Mouse (Mus musculus): Measurements from ENCODE around the gene Rhag. TPM values are rescaled to one million over a fixed set of nuclear protein-coding genes. Genes with fewer than 3 reads are reported as not detected.

Rhag gene
- total RNA-seq (2021): under 1 TPM; 0.26 to 0.32 TPM
- long read RNA-seq, experiment 1: 0 reads
- long read RNA-seq, experiment 2: 0 reads

DNA sequence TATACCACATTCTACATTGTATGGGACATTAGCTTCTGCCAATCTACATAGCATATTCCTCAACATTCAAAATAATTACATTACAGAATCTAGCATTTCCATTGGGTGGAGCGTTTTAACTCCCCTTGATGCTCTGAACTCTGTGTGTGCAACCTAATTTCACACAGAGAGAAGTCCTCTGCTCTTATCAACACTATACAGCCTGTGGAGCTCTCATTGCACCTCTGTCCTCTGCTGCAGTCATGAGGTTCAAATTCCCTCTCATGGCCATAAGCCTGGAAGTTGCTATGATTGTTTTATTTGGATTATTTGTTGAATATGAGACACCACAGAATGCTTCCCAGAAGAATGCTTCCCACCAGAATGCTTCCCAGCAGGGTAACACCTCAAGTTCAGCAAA, at the start of gene Rhag:
Gene Rhag, plus strand, starts transcription at position 193 of the 400 bp plus-strand sequence.
- intact Hi-C loops (cut with DNase I): no loop called here
- no peak for DNase-seq

DNA sequence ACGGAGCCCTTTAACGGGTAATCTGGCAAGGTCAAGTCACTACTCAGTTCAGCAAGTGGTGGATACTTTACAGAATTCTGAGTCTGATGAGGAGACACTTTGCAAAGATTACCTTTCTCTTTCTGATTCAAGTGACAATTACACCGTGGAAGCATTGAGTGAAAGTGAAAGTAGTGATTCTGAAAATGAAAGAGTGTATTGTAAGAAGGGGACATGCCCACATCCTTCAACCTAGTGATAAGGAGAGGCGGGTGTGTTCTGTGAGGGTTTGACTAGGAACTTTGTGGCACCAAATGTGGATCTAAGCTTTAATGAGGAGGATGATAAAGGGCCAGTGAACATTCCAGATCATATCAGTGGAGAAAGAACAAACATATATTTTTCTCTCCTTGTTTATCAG, 47.3 kb upstream of the Rhag start:
- DNase-seq: no peak
- intact Hi-C loops (cut with DNase I): no loop called here

- DNase-seq: no peak
- intact Hi-C loops (cut with DNase I): no loop called here
Observed at GRCm38 (mm10) chr17:40767120-40767519, 43.8 kb upstream of the Rhag start.

- intact Hi-C loops (cut with DNase I): no loop called here
Observed at GRCm38 (mm10) chr17:40789877-40790276, 21.0 kb upstream of the Rhag start.

DNA sequence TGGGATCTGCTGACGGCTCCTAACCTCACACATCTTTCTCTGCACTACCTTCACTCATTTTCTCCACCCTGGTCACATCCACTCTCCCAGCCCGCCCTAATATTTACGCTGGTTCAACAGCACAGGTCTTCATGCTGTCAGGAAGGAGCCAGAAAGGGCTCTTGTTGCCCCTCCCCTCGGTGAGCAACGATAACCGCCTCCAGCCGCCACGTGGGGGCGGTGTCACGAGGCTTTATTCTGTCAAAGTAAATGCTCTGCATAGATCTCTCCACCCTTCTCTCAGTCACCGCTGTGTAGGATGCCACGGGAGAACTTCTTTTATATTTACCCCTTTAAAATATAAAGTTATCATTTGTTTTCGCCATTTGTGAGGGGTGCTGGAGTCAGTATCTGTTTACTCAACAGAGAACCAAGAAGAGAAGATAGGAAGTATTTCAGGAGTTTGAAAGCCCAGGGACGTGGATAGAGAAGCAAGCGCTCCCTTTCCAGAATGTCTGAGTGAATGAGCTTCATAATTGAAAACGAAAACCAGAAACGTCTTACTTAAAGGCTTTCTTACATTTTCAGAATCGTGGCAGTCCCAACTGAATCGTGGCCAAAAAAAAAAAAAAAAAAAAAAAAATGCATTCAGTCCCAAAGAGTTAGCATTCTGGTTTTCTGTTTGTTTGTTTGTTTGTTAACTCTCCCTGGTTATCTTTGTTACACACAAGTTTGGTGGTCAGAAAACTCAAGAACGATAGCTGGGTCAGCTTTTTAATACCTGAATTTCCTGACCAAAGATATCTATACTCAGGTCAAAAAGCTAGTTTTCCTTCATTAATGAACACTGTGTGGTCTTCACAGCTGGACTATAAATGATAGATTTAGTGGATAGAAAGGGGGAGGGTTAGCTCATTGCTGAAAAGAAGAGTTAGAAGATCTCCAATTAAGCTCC, 16.7 kb upstream of the Rhag start:
- peak in 1 of 2 experiments; percentile 4 for DNase-seq
- intact Hi-C loops (cut with DNase I): no loop called here

More at GRCm38 (mm10) chr17:40789877-40790276, 21.0 kb upstream of the Rhag start:
- DNase-seq: no peak

GRCm38 (mm10) chr17:40802707-40803340, 8.1 kb upstream of the Rhag start:
- intact Hi-C loops (cut with DNase I): no loop called here
- no peak for DNase-seq

DNA sequence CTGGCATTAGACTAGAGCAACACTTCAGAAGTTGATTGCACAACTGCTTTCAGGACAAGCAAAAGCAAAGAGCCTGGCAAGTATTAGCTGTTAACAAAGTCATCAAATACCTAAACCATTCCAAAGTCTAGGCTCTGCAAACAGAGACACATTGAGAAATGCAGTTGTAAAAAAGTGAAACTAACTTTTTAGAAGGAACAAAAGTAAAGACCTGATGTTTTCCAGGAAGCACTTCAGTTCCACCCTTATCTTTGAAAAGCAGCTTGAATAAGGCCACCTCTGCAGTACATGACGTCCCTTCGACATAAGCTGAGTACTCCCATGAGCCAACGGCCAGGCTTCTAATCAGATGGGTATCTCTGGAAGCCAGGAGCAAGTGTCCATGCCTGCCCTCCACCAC, 4.4 kb upstream of the Rhag start:
- intact Hi-C loops (cut with DNase I): no loop called here
- no peak for DNase-seq

- no peak for DNase-seq
- intact Hi-C loops (cut with DNase I): no loop called here
Observed at GRCm38 (mm10) chr17:40806953-40807572, 3.9 kb upstream of the Rhag start, which contains the start of gene Crisp2. Gene Crisp2 (minus strand): TSS chr17:40807003.

GRCm38 (mm10) chr17:40808071-40808470, 2.9 kb upstream of the Rhag start:
- no peak for DNase-seq
- intact Hi-C loops (cut with DNase I): no loop called here

DNA sequence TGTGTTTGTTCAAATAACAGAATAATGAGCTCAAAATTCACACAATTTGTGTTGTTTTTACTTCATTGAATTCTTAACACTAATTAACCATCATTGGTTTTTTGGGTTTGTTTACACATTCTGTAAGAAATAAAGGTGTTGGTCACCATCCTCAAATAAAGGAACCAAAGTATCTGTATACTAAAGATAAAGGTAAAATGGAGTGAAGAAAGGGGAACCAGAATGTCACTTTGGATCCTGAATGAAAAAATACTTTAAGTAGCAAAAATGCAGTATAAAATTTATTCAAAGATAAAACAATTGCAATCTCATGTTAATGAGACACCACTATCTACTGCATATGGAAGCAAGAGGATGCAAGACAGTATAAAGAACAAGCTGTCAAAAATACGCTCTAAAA, 634 bp downstream of the Rhag start:
- intact Hi-C loops (cut with DNase I): no loop called here
- no peak for DNase-seq

DNA sequence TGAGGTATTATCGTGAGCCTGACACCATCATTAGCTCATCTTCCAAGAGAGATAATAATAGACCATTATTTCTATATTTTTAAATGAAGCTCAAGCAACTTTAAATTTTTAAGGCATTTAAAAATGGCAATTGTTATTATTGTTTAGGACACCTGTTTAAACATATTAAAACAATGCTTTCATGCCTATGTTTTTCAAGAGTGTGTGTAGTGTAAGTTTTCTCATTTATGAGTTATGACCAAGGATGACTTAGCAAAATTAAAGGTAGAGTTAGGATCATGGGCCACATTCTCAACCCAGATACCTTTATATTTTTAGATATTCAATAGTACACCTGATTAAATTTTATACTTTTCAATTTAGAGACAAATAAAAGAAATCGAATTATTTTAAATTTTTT, 1.3 kb downstream of the Rhag start:
- no peak for DNase-seq
- intact Hi-C loops (cut with DNase I): no loop called here

DNA sequence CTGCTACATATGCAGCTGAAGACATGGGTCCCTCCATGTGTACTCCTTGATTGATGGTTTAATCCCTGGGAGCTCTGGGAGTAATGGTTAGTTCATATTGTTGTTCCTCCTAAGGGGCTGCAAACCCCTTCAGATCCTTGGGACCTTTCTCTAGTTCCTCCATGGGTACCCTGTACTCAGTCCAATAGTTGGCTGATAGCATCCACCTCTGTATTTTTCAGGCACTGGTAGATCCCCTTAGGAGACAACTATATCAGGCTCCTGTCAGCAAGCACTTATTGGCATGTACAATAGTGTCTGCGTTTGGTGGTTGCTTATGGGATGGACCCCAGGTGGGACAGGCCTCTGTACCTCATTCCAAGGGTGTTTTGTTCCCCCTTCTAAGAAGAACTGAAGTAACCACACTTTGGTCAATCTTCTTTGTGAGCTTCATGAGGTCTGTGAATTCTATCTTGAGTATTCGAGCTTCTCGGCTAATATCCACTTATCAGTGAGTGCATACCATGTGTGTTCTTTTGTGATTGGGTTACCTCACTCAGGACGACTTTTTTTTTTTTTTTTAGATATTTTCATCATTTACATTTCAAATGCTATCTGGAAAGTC, 6.5 kb downstream of the Rhag start:
- no peak for DNase-seq
- intact Hi-C loops (cut with DNase I): no loop called here

GRCm38 (mm10) chr17:40821477-40821876, 10.6 kb downstream of the Rhag start:
- intact Hi-C loops (cut with DNase I): no loop called here
- DNase-seq: no peak

- DNase-seq: no peak
- intact Hi-C loops (cut with DNase I): loop anchor here (2.0 kb wide), 1 partner anchor 73 kb away; no protein-coding TSS in a partner anchor
Observed at GRCm38 (mm10) chr17:40823817-40824216, 12.9 kb downstream of the Rhag start.

DNA sequence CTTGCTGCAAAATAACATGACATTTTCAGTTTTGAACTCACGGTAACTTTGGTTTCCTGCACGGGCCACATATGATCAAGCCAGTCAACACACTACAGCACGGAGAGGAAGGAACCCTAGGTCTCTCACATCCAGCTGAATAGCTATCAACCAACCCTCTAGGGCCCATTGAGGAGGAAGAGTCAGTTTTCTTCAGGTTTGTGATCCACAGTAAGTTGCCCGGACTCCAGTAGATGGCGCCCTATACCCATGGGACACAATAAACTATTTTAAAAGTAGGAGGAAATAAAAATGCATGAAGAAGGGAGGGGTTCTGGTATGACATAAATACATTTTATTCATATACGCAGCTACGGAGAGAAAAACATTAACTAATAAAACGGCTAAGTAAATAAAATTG, 13.6 kb downstream of the Rhag start:
- intact Hi-C loops (cut with DNase I): loop anchor here (2.0 kb wide), 1 partner anchor 72 kb away; no protein-coding TSS in a partner anchor
- peak; percentile 30 to 52 for DNase-seq

DNA sequence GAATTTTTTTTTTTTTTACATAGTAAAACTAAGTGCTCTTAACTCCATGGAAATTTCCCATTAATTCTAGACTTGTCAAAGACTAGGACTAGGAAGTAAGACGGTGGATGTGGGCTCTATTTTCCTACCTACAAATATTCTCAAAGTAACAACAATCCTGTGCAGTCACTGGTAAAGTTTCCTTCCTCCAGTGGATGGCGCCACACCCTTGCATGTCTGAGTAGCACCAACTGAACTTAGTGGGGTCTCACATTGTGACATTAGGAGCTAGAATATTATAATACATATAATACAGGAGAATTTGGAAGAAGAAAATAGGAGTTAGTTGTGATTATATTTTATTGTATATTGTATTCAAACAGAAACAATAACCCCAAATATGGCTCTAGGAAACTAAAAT, 20.9 kb downstream of the Rhag start:
- intact Hi-C loops (cut with DNase I): no loop called here

DNA sequence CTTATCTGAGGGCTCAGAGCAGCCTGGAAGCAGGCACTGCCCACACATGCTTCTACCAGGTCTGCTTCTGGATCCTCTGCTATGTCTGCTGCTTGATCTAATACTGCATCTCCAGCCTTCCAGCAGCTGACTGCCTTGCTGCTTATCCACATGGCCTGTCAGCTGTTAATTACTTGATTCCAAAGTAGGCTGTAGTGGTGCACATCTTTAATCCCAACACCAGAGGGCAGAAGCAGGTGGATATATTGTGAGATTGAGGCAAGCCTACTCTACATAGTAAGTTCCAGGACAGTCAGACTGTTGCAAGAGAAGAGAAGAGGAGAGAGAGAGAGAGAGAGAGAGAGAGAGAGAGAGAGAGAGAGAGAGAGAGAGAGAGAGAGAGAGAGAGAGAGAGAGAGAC, 26.4 kb downstream of the Rhag start:
- DNase-seq: peak in 1 of 2 experiments; percentile 17
- intact Hi-C loops (cut with DNase I): loop anchor here (2.0 kb wide), 1 partner anchor 61 kb away; no protein-coding TSS in a partner anchor

More for the DNA sequence above, 20.9 kb downstream of the Rhag start:
- no peak for DNase-seq

GRCm38 (mm10) chr17:40855065-40855464, 44.1 kb downstream of the Rhag start:
- intact Hi-C loops (cut with DNase I): no loop called here
- no peak for DNase-seq

DNA sequence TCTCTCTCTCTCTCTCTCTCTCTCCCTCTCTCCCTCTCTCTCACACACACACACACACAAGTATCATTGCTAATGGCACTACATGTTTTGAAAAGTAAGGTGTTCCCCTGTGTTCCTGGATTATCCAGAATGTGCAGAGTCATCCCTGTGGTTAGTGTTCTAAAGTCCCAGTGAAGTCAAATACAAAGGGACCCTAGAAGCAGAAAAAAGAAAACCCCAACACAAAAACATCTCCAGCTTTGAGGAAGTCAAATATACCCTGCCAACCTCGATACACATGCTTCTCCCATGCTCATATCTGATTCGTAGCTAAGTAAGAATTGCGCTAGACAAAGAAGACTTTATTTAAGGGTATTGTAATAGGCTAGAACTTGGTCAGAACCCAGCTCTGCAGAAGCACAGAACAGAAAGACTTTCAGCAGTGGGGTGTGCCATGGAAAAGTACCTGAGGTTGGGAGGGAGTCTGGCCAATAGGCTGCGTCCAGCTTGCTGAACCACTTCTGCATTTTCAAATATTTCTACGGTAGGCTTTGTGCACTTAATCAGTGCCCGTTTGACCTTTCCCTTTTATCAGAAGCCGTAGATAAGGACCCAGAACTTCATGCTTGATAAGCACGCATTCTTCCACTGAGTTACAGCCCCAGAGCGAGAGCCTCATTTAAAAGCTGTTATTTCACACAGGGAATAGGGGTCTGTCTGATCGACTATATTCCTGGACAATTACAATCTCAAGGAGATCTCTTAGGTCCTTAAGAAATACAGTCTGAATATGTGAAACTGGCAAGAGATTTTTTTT, 58.2 kb downstream of the Rhag start:
- intact Hi-C loops (cut with DNase I): no loop called here
- no peak for DNase-seq

GRCm38 (mm10) chr17:40872626-40873025, 61.7 kb downstream of the Rhag start:
- DNase-seq: no peak
- intact Hi-C loops (cut with DNase I): no loop called here

Measured in heart, postnatal 14 days (tissue).